Mouse (Mus musculus) stomach, postnatal 0 days (tissue): ENCODE data around the gene Cask. TPM values are rescaled to one million over a fixed set of nuclear protein-coding genes. Genes with fewer than 3 reads are reported as not detected.
A peak's percentile ranks its signal among the peaks of the same experiment; 100 is the strongest.

Experiments
- ATAC-seq: fragments of 200-750 bp; cut with Nextera tagmentation; 2 replicates; pipeline ENCODE4 v1.8.0; 2017; ENCODE audit not compliant: low FRiP score, low TSS enrichment
- DNase-seq: peaks from one replicate; pipeline ENCODE4 v3.0.0-alpha.2; 2016; ENCODE audit warnings: low spot score
- H3K27ac ChIP-seq: fragments of 300-500 bp; sonication (generic); replicated peaks from 2 replicates; pipeline ENCODE4 v1.5.1; 2014; ENCODE audit warnings: mild to moderate bottlenecking, control low read depth
- H3K27me3 ChIP-seq: fragments of 300-500 bp; sonication (generic); 2 replicates; pipeline ENCODE4 v1.6.1; 2014; ENCODE audit warnings: low read length; ENCODE audit not compliant: control insufficient read depth, insufficient read depth
- H3K36me3 ChIP-seq: fragments of 300-500 bp; sonication (generic); 2 replicates; pipeline ENCODE4 v1.6.1; 2014; ENCODE audit warnings: low read length, mixed read lengths; ENCODE audit not compliant: control insufficient read depth, insufficient read depth
- H3K4me1 ChIP-seq: fragments of 300-500 bp; sonication (generic); replicated peaks from 2 replicates; pipeline ENCODE4 v1.6.1; 2014; ENCODE audit warnings: antibody characterized with exemption; ENCODE audit not compliant: control insufficient read depth, insufficient read depth
- H3K4me2 ChIP-seq: fragments of 300-500 bp; sonication (generic); replicated peaks from 2 replicates; pipeline ENCODE4 v1.6.1; 2014; ENCODE audit warnings: low read depth, mild to moderate bottlenecking, control low read depth, moderate library complexity
- H3K4me3 ChIP-seq: fragments of 300-500 bp; sonication (generic); 2 replicates; pipeline ENCODE4 v1.5.1; 2014; ENCODE audit warnings: low read depth, low read length, control low read depth
- H3K9ac ChIP-seq: fragments of 300-500 bp; sonication (generic); 2 replicates; pipeline ENCODE4 v1.6.1; 2014; ENCODE audit warnings: mild to moderate bottlenecking, low read length, control low read depth, mixed read lengths
- H3K9me3 ChIP-seq: fragments of 300-500 bp; sonication (generic); 2 replicates; pipeline ENCODE4 v1.6.1; 2016; ENCODE audit warnings: low read length; ENCODE audit not compliant: control insufficient read depth
- CTCF ChIP-seq: IDR thresholded peaks from 2 replicates; pipeline ENCODE4 v1.5.1; 2016; ENCODE audit warnings: antibody characterized with exemption, low read depth, mild to moderate bottlenecking, moderate library complexity
- EP300 ChIP-seq: optimal IDR thresholded peaks from 2 replicates; pipeline ENCODE3; 2016; ENCODE audit warnings: antibody characterized with exemption
- WGBS: fragments of 180-500 bp; shearing (Covaris S2); extraction: QIAGEN DNeasy Blood & Tissue Kit; methylation state at CpG from one replicate; pipeline ENCODE4 v1.1.7; 2014; 5-methylcytosine and 5-hydroxymethylcytosine counted together
- polyA plus RNA-seq: library from polyadenylated mRNA; unstranded; fragments of >200 nt; fragmentation: Nextera tagmentation; extraction: Ambion mirVana; gene quantifications from 2 replicates; pipeline ENCODE4 v1.2.1, GENCODE M21; 2015

Cask gene
- polyA plus RNA-seq, 1 experiment from 2014 or later: 9.3 TPM

DNA sequence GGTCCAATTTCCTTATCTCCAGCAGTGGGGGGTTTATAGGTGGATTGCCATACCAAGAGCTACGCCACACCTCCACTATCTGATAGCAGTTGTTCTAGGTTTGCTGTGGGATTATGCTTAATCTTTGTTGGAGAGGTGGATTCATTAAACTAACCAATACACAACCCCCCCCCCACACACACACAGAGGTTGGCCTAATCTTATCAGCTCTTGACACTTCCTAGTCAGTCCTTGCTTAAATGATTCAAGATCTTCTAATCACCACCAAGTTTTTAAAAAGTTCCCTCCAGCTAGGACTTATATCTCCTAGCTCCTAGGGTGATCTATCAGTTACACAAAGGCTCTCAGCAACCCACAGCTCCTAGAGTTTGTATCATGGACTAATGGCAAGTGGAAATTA is 2.7 kb downstream of the Cask start:
- TF ChIP-seq CTCF: no peak
- TF ChIP-seq EP300: no peak
- H3K4me3 ChIP-seq: no peak overlapping the region
- H3K9me3 ChIP-seq: no peaks in the 10 kb centered on the region
- no peak overlapping the region for H3K9ac ChIP-seq
- no peak overlapping the region for H3K4me2 ChIP-seq
- no peak overlapping the region for H3K27ac ChIP-seq
- no peaks in the 10 kb centered on the region for H3K4me1 ChIP-seq
- DNase-seq (no peak), ATAC-seq (no peak)
- H3K36me3 ChIP-seq: no peaks in the 10 kb centered on the region
- H3K27me3 ChIP-seq: no peaks in the 10 kb centered on the region
- WGBS: 86% methylated on average over 1 of the region's 1 CpGs

- TF ChIP-seq CTCF (no peak), EP300 (no peak)
- peak overlapping the region; percentile 58 for H3K4me3 ChIP-seq
- ATAC-seq (peak; percentile 49; the same call in 1 of the 2 replicates), DNase-seq (peak; percentile 22)
- H3K9ac ChIP-seq: 0 out of 2 replicates have a peak overlapping the region, but pooled peaks have one; percentile 59
- H3K36me3 ChIP-seq: no peaks in the 10 kb centered on the region
- H3K27ac ChIP-seq: peak overlapping the region; percentile 83
- H3K4me2 ChIP-seq: peak overlapping the region; percentile 52
- H3K9me3 ChIP-seq: no peaks in the 10 kb centered on the region
- H3K4me1 ChIP-seq: no peaks in the 10 kb centered on the region
- 20% methylated on average over 7 of the region's 7 CpGs for WGBS
- no peaks in the 10 kb centered on the region for H3K27me3 ChIP-seq
Measured at GRCm38 (mm10) chrX:13847502-13847851, 3.7 kb downstream of the Cask start.

- H3K9ac ChIP-seq: peak overlapping the region; percentile 69
- TF ChIP-seq EP300: no peak
- peak; percentile 40 for TF ChIP-seq CTCF
- 13% methylated on average over 37 of the region's 59 CpGs for WGBS
Measured at GRCm38 (mm10) chrX:13846653-13847501, 4.3 kb downstream of the Cask start.

GRCm38 (mm10) chrX:13845858-13846652 is 5.1 kb downstream of the Cask start:
- Histone ChIP-seq H3K9me3 (no peaks in the 10 kb centered on the region), H3K27me3 (no peaks in the 10 kb centered on the region), H3K4me2 (peak overlapping the region; percentile 53), H3K36me3 (no peaks in the 10 kb centered on the region), H3K27ac (peak overlapping the region; percentile 87), H3K4me3 (peak overlapping the region; percentile 58), H3K4me1 (no peaks in the 10 kb centered on the region), H3K9ac (peak overlapping the region; percentile 69)
- no peak for TF ChIP-seq EP300
- peak; percentile 31 for TF ChIP-seq CTCF
- DNase-seq (peak; percentile 32), ATAC-seq (peak; percentile 55)
- WGBS: 26% methylated on average over 35 of the region's 100 CpGs

More at GRCm38 (mm10) chrX:13846653-13847501, 4.3 kb downstream of the Cask start:
- DNase-seq (peak; percentile 91), ATAC-seq (peak; percentile 94)
- peak overlapping the region; percentile 87 for H3K27ac ChIP-seq
- peak overlapping the region; percentile 58 for H3K4me3 ChIP-seq
- peak overlapping the region; percentile 52 for H3K4me2 ChIP-seq
- H3K4me1 ChIP-seq: no peaks in the 10 kb centered on the region
- H3K36me3 ChIP-seq: no peaks in the 10 kb centered on the region
- H3K27me3 ChIP-seq: no peaks in the 10 kb centered on the region
- H3K9me3 ChIP-seq: no peaks in the 10 kb centered on the region

GRCm38 (mm10) chrX:13845141-13845857 is 5.9 kb downstream of the Cask start:
- Histone ChIP-seq H3K4me1 (no peaks in the 10 kb centered on the region), H3K27ac (peak overlapping the region; percentile 87), H3K4me2 (peak overlapping the region; percentile 53), H3K36me3 (no peaks in the 10 kb centered on the region), H3K9ac (peak overlapping the region; percentile 69), H3K9me3 (no peaks in the 10 kb centered on the region), H3K4me3 (peak overlapping the region; percentile 58), H3K27me3 (no peaks in the 10 kb centered on the region)
- no peak for ATAC-seq
- peak; percentile 17 for DNase-seq
- TF ChIP-seq CTCF: no peak
- TF ChIP-seq EP300: no peak
- WGBS: 28% methylated on average over 22 of the region's 22 CpGs
